Mouse (Mus musculus) myocyte (in vitro differentiated cells): ENCODE measurements around the gene Cwc25. TPM values are rescaled to one million over a fixed set of nuclear protein-coding genes. Genes with fewer than 3 reads are reported as not detected.

ENCODE experiments used
- H3K27me3 ChIP-seq: one replicate; pipeline ENCODE4 v1.6.1; 2011; ENCODE audit not compliant: control insufficient read depth, insufficient read depth, insufficient read length
- H3K36me3 ChIP-seq: one replicate; pipeline ENCODE4 v1.6.1; 2011; ENCODE audit not compliant: control insufficient read depth, insufficient read depth
- H3K4me2 ChIP-seq: one replicate; pipeline ENCODE4 v1.6.1; 2011; ENCODE audit warnings: low read depth, control low read depth
- H3K4me3 ChIP-seq: one replicate; pipeline ENCODE4 v1.5.1; 2011; ENCODE audit warnings: mild to moderate bottlenecking, control low read depth, moderate library complexity
- H3K79me2 ChIP-seq: one replicate; pipeline ENCODE4 v1.6.1; 2011; ENCODE audit not compliant: control insufficient read depth, insufficient read depth
- H3ac ChIP-seq: one replicate; pipeline ENCODE4 v1.6.1; 2011; ENCODE audit not compliant: control insufficient read depth, insufficient read length
- CEBPB ChIP-seq: IDR thresholded peaks from 2 replicates; pipeline ENCODE4 v1.6.1; 2011; ENCODE audit warnings: mild to moderate bottlenecking, moderate library complexity; ENCODE audit not compliant: poor library complexity, insufficient read depth, severe bottlenecking
- E2F4 ChIP-seq: IDR thresholded peaks from one replicate; pipeline ENCODE4 v1.6.1; 2011; ENCODE audit warnings: mild to moderate bottlenecking, control low read depth, moderate library complexity; ENCODE audit not compliant: insufficient read depth
- MAX ChIP-seq: IDR thresholded peaks from one replicate; pipeline ENCODE4 v1.6.1; 2011; ENCODE audit warnings: low read depth, mild to moderate bottlenecking, control low read depth
- MYOD1 ChIP-seq, 3 experiments: IDR thresholded peaks; one replicate each; pipeline ENCODE4 v1.6.1; 2011; ENCODE audit warnings: control low read depth in 2 of 3, low read depth in 2 of 3, mild to moderate bottlenecking in 2 of 3, moderate library complexity in 1 of 3; ENCODE audit not compliant: insufficient read length in 2 of 3, control insufficient read depth in 1 of 3
- MYOG ChIP-seq, 3 experiments: IDR thresholded peaks; one replicate each; pipeline ENCODE4 v1.6.1; 2011; ENCODE audit warnings: control low read depth in 2 of 3, low read depth in 2 of 3, mild to moderate bottlenecking in 2 of 3; ENCODE audit not compliant: insufficient read length in 2 of 3, control insufficient read depth in 1 of 3, insufficient read depth in 1 of 3
- POLR2A ChIP-seq: IDR thresholded peaks from one replicate; pipeline ENCODE4 v1.6.1; 2011; ENCODE audit warnings: low read depth, mild to moderate bottlenecking, control low read depth, moderate library complexity; ENCODE audit not compliant: insufficient read length
- POLR2AphosphoS2 ChIP-seq: IDR thresholded peaks from one replicate; pipeline ENCODE4 v1.6.1; 2011; ENCODE audit warnings: low read depth, control low read depth; ENCODE audit not compliant: insufficient read length
- REST ChIP-seq: IDR thresholded peaks from one replicate; pipeline ENCODE4 v1.6.1; 2011; ENCODE audit warnings: mild to moderate bottlenecking, control low read depth, moderate library complexity; ENCODE audit not compliant: insufficient read depth, insufficient read length
- SRF ChIP-seq: IDR thresholded peaks from one replicate; pipeline ENCODE4 v1.6.1; 2011; ENCODE audit warnings: low read depth; ENCODE audit not compliant: control insufficient read depth, insufficient read length
- TCF12 ChIP-seq: IDR thresholded peaks from one replicate; pipeline ENCODE4 v1.6.1; 2011; ENCODE audit warnings: mild to moderate bottlenecking, control low read depth; ENCODE audit not compliant: poor library complexity, insufficient read depth, severe bottlenecking
- TCF3 ChIP-seq: IDR thresholded peaks from one replicate; pipeline ENCODE4 v1.6.1; 2011; ENCODE audit warnings: low read depth, control low read depth; ENCODE audit not compliant: insufficient read length
- USF1 ChIP-seq: IDR thresholded peaks from one replicate; pipeline ENCODE4 v1.6.1; 2011; ENCODE audit warnings: low read depth, mild to moderate bottlenecking, control low read depth, moderate library complexity
- polyA plus RNA-seq: library from polyadenylated mRNA; unstranded; fragments of >200 nt; fragmentation: generic; extraction: Trizol; gene quantifications from one replicate; pipeline ENCODE4 v1.2.1, GENCODE M21; 2012; ENCODE audit warnings: missing spikeins

The Cwc25 gene
- polyA plus RNA-seq, 1 experiment = 8.9 TPM

- no peak for TF ChIP-seq E2F4
- TF ChIP-seq REST = no peak
- TF ChIP-seq POLR2A = no peak
- TF ChIP-seq USF1 = no peak
- TF ChIP-seq POLR2AphosphoS2 = no peak
- no peak for TF ChIP-seq CEBPB
- TF ChIP-seq TCF3 = no peak
- TF ChIP-seq MYOD1 (IDR thresholded peaks at IDR 0.05; ENCODE audit: control insufficient read depth in 1 of 3, insufficient read length in 2 of 3, low read depth in 2 of 3) = no peak
- TF ChIP-seq SRF = no peak
- H3ac ChIP-seq = no peak overlapping the region
- H3K36me3 ChIP-seq = peaks cover 15% of the 10 kb centered on the region
- H3K4me3 ChIP-seq = no peak overlapping the region
- H3K79me2 ChIP-seq = peaks cover 40% of the 10 kb centered on the region
- no peak overlapping the region for H3K4me2 ChIP-seq
- H3K27me3 ChIP-seq = no peaks in the 10 kb centered on the region
Measured at GRCm38 (mm10) chr11:97733689-97734088, 32.7 kb downstream of the Cwc25 start.

GRCm38 (mm10) chr11:97728730-97729129 lies 37.6 kb downstream of the Cwc25 start:
- no peak for TF ChIP-seq E2F4
- no peak for TF ChIP-seq TCF3
- TF ChIP-seq SRF = no peak
- no peak for TF ChIP-seq MYOG (IDR thresholded peaks at IDR 0.05; ENCODE audit: control insufficient read depth in 1 of 3, insufficient read depth in 1 of 3, insufficient read length in 2 of 3, low read depth in 2 of 3)
- no peak for TF ChIP-seq TCF12
- no peak for TF ChIP-seq POLR2AphosphoS2
- TF ChIP-seq MYOD1 (IDR thresholded peaks at IDR 0.05; ENCODE audit: control insufficient read depth in 1 of 3, insufficient read length in 2 of 3, low read depth in 2 of 3) = no peak
- no peak for TF ChIP-seq CEBPB
- peaks cover 7% of the 10 kb centered on the region for H3K79me2 ChIP-seq
- H3ac ChIP-seq = no peak overlapping the region
- no peak overlapping the region for H3K4me3 ChIP-seq
- H3K4me2 ChIP-seq = peak overlapping the region; percentile 53
- no peaks in the 10 kb centered on the region for H3K27me3 ChIP-seq
- H3K36me3 ChIP-seq = peaks cover 34% of the 10 kb centered on the region

- no peaks in the 10 kb centered on the region for H3K27me3 ChIP-seq
- TF ChIP-seq POLR2AphosphoS2 (no peak), USF1 (peak; percentile 23), TCF12 (no peak), MYOG (IDR thresholded peaks at IDR 0.05; ENCODE audit: control insufficient read depth in 1 of 3, insufficient read depth in 1 of 3, insufficient read length in 2 of 3, low read depth in 2 of 3) (peak in 1 of 3 experiments; percentile 56), MYOD1 (IDR thresholded peaks at IDR 0.05; ENCODE audit: control insufficient read depth in 1 of 3, insufficient read length in 2 of 3, low read depth in 2 of 3) (peak in 1 of 3 experiments; percentile 37), MAX (no peak), E2F4 (no peak)
- H3K36me3 ChIP-seq = peaks cover 34% of the 10 kb centered on the region
- H3K4me3 ChIP-seq = no peak overlapping the region
- H3K4me2 ChIP-seq = peak overlapping the region; percentile 53
- peaks cover 2% of the 10 kb centered on the region for H3K79me2 ChIP-seq
- no peak overlapping the region for H3ac ChIP-seq
Measured at GRCm38 (mm10) chr11:97728311-97728710, 38.0 kb downstream of the Cwc25 start.

GRCm38 (mm10) chr11:97723709-97724108 lies 42.6 kb downstream of the Cwc25 start:
- Histone ChIP-seq H3K4me3 (no peak overlapping the region), H3K36me3 (peaks cover 36% of the 10 kb centered on the region), H3K79me2 (no peaks in the 10 kb centered on the region), H3K4me2 (no peak overlapping the region), H3ac (no peak overlapping the region), H3K27me3 (no peaks in the 10 kb centered on the region)
- no peak for TF ChIP-seq SRF
- no peak for TF ChIP-seq CEBPB
- TF ChIP-seq USF1 = no peak
- no peak for TF ChIP-seq E2F4
- TF ChIP-seq TCF12 = no peak
- TF ChIP-seq MAX = no peak
- TF ChIP-seq MYOG (IDR thresholded peaks at IDR 0.05; ENCODE audit: control insufficient read depth in 1 of 3, insufficient read depth in 1 of 3, insufficient read length in 2 of 3, low read depth in 2 of 3) = no peak
- no peak for TF ChIP-seq REST
- no peak for TF ChIP-seq TCF3
- TF ChIP-seq POLR2A = no peak
- no peak for TF ChIP-seq MYOD1 (IDR thresholded peaks at IDR 0.05; ENCODE audit: control insufficient read depth in 1 of 3, insufficient read length in 2 of 3, low read depth in 2 of 3)
- TF ChIP-seq POLR2AphosphoS2 = no peak

GRCm38 (mm10) chr11:97721338-97721737 lies 45.0 kb downstream of the Cwc25 start:
- no peaks in the 10 kb centered on the region for H3K27me3 ChIP-seq
- peaks cover 41% of the 10 kb centered on the region for H3K36me3 ChIP-seq
- H3K79me2 ChIP-seq = no peaks in the 10 kb centered on the region
- TF ChIP-seq MYOD1 (IDR thresholded peaks at IDR 0.05; ENCODE audit: control insufficient read depth in 1 of 3, insufficient read length in 2 of 3, low read depth in 2 of 3) = peak in 2 of 3 experiments; percentile 43 to 64
- TF ChIP-seq REST = no peak
- TF ChIP-seq MYOG (IDR thresholded peaks at IDR 0.05; ENCODE audit: control insufficient read depth in 1 of 3, insufficient read depth in 1 of 3, insufficient read length in 2 of 3, low read depth in 2 of 3) = peak in 1 of 3 experiments; percentile 32
- no peak overlapping the region for H3K4me3 ChIP-seq
- no peak overlapping the region for H3ac ChIP-seq
- no peak overlapping the region for H3K4me2 ChIP-seq

- Histone ChIP-seq H3ac (no peak overlapping the region), H3K36me3 (peaks cover 24% of the 10 kb centered on the region), H3K27me3 (no peaks in the 10 kb centered on the region), H3K79me2 (no peaks in the 10 kb centered on the region), H3K4me3 (no peak overlapping the region), H3K4me2 (no peak overlapping the region)
- TF ChIP-seq POLR2A (no peak), CEBPB (no peak), TCF12 (no peak), SRF (no peak), MYOD1 (IDR thresholded peaks at IDR 0.05; ENCODE audit: control insufficient read depth in 1 of 3, insufficient read length in 2 of 3, low read depth in 2 of 3) (no peak), MAX (no peak), REST (no peak), USF1 (no peak), TCF3 (no peak), POLR2AphosphoS2 (no peak), MYOG (IDR thresholded peaks at IDR 0.05; ENCODE audit: control insufficient read depth in 1 of 3, insufficient read depth in 1 of 3, insufficient read length in 2 of 3, low read depth in 2 of 3) (no peak), E2F4 (no peak)
Measured at GRCm38 (mm10) chr11:97719041-97719440, 47.3 kb downstream of the Cwc25 start.
